Mouse (Mus musculus) splenic B cell, adult 2 months (primary cell): ENCODE measurements at regions not wholly inside any gene's neighbourhood (a gene's known extent, or its start where the extent isn't known, plus 50 kb on each side); places are given as distances from the start of the nearest gene placed in this dataset.

ENCODE experiments used
- DNase-seq: peaks from one replicate; pipeline ENCODE4 v3.0.0-alpha.2; 2011; ENCODE audit warnings: low read depth, low spot score
- H3K27me3 ChIP-seq: 2 replicates; pipeline ENCODE4 v1.6.1; 2012; ENCODE audit warnings: mild to moderate bottlenecking, low read length, moderate library complexity, mixed read lengths; ENCODE audit not compliant: control insufficient read depth, poor library complexity, insufficient read depth, severe bottlenecking
- H3K36me3 ChIP-seq: 2 replicates; pipeline ENCODE4 v1.6.1; 2012; ENCODE audit warnings: mild to moderate bottlenecking, low read length, moderate library complexity, mixed read lengths; ENCODE audit not compliant: control insufficient read depth, poor library complexity, insufficient read depth, severe bottlenecking

- H3K27me3 ChIP-seq, result no peaks in the 10 kb centered on the region
Measured at GRCm38 (mm10) chr1:137141372-137141771, 181.1 kb upstream of the Nr5a2 start.

GRCm38 (mm10) chr1:137136156-137136555 lies 175.9 kb upstream of the Nr5a2 start:
- H3K36me3 ChIP-seq, result no peaks in the 10 kb centered on the region
- no peak for DNase-seq
- no peaks in the 10 kb centered on the region for H3K27me3 ChIP-seq

More at GRCm38 (mm10) chr1:137141372-137141771, 181.1 kb upstream of the Nr5a2 start:
- H3K36me3 ChIP-seq, result no peaks in the 10 kb centered on the region
- no peak for DNase-seq

- Histone ChIP-seq H3K27me3 (no peaks in the 10 kb centered on the region), H3K36me3 (no peaks in the 10 kb centered on the region)
- no peak for DNase-seq
Measured at GRCm38 (mm10) chr1:137133734-137134133, 173.5 kb upstream of the Nr5a2 start.

- H3K27me3 ChIP-seq, result no peaks in the 10 kb centered on the region
- no peaks in the 10 kb centered on the region for H3K36me3 ChIP-seq
- DNase-seq, result no peak
Measured at GRCm38 (mm10) chr1:137130264-137130663, 170.0 kb upstream of the Nr5a2 start.

GRCm38 (mm10) chr1:137129116-137129515 lies 168.9 kb upstream of the Nr5a2 start:
- H3K36me3 ChIP-seq, result no peaks in the 10 kb centered on the region
- no peak for DNase-seq
- H3K27me3 ChIP-seq, result no peaks in the 10 kb centered on the region

GRCm38 (mm10) chr1:137117866-137118265 lies 157.6 kb upstream of the Nr5a2 start:
- Histone ChIP-seq H3K27me3 (no peaks in the 10 kb centered on the region; the same call in 1 of the 2 replicates), H3K36me3 (no peaks in the 10 kb centered on the region)
- DNase-seq, result no peak

- no peaks in the 10 kb centered on the region for H3K36me3 ChIP-seq
- no peaks in the 10 kb centered on the region for H3K27me3 ChIP-seq
- DNase-seq, result no peak
Measured at GRCm38 (mm10) chr1:137106444-137106843, 146.2 kb upstream of the Nr5a2 start.

GRCm38 (mm10) chr1:137091762-137092161 lies 131.5 kb upstream of the Nr5a2 start:
- Histone ChIP-seq H3K27me3 (no peaks in the 10 kb centered on the region), H3K36me3 (no peaks in the 10 kb centered on the region)
- no peak for DNase-seq

- DNase-seq, result no peak
- Histone ChIP-seq H3K27me3 (no peaks in the 10 kb centered on the region), H3K36me3 (no peaks in the 10 kb centered on the region)
Measured at GRCm38 (mm10) chr1:137088148-137088547, 127.9 kb upstream of the Nr5a2 start.

GRCm38 (mm10) chr1:137086766-137087165 lies 126.5 kb upstream of the Nr5a2 start:
- H3K36me3 ChIP-seq, result no peaks in the 10 kb centered on the region
- no peak for DNase-seq

GRCm38 (mm10) chr1:137083500-137083899 lies 123.3 kb upstream of the Nr5a2 start:
- Histone ChIP-seq H3K27me3 (no peaks in the 10 kb centered on the region), H3K36me3 (no peaks in the 10 kb centered on the region)
- no peak for DNase-seq

More at GRCm38 (mm10) chr1:137086766-137087165, 126.5 kb upstream of the Nr5a2 start:
- no peaks in the 10 kb centered on the region for H3K27me3 ChIP-seq

- DNase-seq, result no peak
- Histone ChIP-seq H3K27me3 (no peaks in the 10 kb centered on the region), H3K36me3 (no peaks in the 10 kb centered on the region)
Measured at GRCm38 (mm10) chr1:137079401-137080003, 119.3 kb upstream of the Nr5a2 start.

GRCm38 (mm10) chr1:137074787-137075186 lies 114.5 kb upstream of the Nr5a2 start:
- Histone ChIP-seq H3K36me3 (no peaks in the 10 kb centered on the region), H3K27me3 (no peaks in the 10 kb centered on the region)
- no peak for DNase-seq

GRCm38 (mm10) chr1:137073857-137074572 lies 113.8 kb upstream of the Nr5a2 start:
- Histone ChIP-seq H3K27me3 (no peaks in the 10 kb centered on the region), H3K36me3 (no peaks in the 10 kb centered on the region)
- DNase-seq, result no peak

- Histone ChIP-seq H3K27me3 (no peaks in the 10 kb centered on the region), H3K36me3 (no peaks in the 10 kb centered on the region)
- DNase-seq, result no peak
Measured at GRCm38 (mm10) chr1:137060914-137061313, 100.7 kb upstream of the Nr5a2 start.
